Mouse (Mus musculus) brain, adult 2 months (tissue): ENCODE results near the gene Fstl1.

Source experiments
- DNase-seq: peaks from one replicate; pipeline ENCODE4 v3.0.0; 2011; ENCODE audit warnings: low read depth, low spot score

The Fstl1 gene

DNA sequence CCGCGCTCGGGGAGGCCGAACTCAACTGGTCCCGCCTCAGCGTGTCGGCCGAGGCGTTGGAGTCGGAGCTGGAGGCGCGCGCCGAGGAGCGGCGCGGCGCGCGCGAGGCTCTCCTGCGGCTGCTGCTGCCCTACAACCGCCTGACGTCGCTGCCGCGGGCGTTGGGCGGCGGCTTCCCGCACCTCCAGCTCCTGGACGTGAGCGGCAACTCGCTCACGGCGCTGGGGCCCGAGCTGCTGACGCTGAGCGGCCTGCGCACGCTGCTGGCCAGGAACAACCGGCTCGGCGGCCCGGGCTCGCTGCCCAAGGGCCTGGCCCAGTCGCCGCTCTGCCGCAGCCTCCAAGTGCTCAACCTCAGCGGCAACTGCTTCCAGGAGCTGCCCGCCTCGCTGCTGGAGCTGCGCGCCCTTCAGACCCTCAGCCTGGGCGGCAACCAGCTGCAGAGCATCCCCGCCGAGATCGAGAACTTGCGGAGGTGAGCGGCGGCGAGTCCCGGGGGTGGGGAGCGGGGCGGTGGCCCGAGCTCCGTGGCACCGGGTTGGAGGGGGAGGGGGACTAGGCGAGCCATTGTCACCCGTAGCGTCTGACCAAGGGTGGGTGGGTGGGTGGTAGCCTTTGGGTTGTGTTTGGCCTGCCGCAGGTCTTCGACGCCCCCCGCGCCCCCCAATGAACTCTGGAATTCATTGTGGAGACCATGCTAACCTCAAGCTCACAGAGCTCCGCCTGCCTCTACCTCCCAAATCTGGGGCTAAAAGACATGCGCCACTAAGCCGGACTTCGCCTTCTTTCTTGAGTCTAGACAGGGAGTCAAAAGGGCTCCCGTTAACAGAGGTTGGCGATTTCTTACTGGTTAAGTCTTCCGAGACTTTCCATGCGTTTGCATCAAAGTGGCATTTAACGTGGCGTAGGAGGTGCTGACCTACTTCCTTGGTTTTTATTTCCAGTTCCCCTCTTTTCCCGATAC, 92.1 kb downstream of the Fstl1 start:
- peak; percentile 84 for DNase-seq

DNA sequence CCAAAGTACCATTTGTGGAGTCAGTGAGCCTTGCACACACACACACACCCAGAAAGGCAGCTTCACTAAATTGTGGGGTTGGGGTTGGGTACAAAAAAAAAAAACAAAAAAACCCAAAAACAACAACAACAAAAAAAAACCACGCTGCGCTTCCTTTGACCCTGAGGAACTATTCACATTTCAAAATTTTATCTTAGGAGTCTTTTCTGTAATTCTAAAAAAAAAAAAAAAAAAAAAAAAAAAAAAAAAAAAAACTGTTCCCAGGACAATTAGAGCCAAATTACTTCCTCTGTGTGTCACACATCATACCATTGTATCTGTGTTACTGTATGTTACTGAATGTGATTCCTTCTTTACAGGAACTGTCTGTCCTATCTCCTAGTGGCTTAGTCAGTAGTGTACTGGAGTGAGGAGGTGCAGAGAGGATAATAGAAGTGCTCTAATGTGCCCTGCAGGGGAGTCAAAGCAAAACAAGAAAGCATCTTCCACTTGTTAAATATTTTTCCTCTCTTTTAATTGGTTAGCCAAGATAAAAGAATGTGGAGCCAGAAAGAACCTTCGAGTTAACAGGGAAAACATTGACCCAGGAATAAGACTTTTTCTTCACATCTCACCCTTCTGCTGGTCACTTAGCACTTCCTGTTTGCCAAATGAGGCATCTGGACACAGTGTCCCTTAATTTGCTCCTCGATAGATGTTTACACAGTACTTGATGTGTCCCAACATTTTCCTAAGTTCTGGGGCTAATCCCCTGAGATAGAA, 93.0 kb downstream of the Fstl1 start:
- peak; percentile 18 for DNase-seq

DNA sequence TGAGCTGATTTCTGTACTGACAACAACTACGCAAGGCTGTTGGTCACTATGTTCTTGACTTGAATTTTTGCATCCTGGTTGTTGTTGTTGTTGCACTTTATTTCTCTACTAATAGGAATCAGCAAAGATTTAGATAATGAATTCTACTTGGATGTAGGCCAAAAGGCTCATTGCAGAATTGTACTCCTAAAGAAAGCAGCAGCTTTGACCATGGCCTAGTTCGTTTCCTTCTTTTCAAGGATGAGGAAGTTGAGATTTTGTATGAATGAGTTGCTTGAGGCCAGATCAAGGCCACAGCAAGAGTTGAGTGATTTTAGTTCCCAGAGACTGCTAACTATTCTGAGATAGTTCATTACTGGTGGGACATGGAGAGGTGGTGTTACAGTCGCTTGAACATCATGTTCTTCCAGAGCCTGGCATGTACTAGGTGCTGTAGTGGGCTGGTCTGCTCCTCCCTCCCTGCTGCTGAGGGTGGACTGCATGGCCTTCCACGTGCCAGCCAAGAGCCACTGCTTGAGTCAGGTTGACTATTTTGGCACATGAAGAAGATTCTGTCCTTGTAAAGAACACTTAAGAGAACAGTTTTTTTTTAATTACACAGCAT, 94.5 kb downstream of the Fstl1 start:
- DNase-seq, result peak; percentile 66

DNA sequence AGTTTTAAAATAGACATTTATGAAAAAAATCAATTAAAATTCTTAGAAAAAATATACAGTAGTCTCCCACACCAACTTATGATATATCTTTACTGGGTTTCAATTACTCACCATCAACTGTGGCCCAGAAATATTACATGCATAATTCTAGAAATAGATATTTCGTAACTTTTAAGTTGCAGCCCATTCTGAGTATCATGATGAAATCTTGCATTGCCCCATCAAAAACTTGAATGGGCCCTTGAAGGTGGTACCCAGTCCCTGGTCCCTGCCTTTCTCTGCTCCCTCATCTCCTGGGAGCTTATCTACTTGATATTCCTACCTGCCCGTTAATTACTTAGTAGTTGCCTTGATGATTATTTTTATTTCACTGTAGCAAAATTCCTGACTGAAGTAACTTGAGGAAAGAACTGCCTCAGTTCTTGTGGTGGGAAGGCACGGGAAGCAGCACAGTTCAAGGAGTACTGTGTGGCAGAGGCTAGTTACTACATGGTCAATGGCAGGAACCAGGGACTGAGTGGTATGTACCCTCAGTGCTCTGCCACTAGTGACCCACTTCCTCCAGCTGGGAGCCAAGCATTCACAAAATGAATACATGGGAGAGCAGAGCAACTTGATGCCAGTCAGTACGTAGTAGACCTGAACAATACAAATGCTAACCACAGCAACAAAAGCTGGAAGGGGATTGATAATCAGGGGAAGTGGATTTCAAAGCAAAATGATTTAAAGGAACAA, 98.0 kb downstream of the Fstl1 start:
- no peak for DNase-seq

DNA sequence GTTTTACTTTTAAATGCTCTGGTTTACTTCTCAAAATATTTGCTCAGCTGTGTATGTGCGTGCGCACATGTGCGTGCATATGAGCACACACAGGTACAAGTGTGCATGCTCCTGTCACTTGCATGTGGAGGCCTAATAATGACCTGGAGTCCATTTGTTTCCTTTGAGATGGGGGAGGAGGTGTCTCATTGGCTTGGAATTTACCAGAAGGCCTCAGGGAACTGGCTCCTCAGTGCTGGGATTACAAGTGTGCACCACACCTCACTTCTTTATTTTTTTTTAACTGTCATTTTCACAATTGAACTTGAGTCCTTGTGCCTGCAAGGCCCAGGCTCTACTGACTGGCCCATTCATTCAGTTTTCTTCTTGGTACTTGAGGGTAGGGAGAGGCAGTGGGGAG, 100.7 kb downstream of the Fstl1 start:
- DNase-seq, result no peak

DNA sequence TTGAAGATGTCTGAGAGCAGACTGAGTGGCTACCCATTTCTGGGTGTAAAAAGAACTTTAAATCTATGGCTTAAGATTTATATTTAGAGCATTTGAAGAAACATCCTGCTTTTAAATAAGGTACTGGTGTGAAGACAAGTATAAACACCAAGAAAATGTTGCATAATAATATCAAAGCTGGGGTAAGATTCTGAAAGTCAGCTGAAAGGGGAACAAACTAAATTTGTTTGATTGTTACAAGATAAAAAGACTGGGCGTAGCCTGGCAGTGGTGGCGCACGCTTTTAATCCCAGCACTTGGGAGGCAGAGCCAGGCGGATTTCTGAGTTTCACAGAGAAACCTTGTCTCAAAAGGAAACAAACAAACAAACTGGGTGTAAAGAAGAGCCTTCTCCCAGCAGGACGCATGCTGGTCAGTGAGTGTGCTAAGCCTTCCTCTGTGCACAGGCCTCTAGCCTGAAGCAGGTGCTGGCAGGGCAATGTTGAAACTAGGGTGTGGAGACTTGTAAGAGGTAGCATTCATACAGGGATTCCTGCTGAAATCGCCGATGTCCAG, 102.4 kb downstream of the Fstl1 start:
- DNase-seq, result no peak

DNA sequence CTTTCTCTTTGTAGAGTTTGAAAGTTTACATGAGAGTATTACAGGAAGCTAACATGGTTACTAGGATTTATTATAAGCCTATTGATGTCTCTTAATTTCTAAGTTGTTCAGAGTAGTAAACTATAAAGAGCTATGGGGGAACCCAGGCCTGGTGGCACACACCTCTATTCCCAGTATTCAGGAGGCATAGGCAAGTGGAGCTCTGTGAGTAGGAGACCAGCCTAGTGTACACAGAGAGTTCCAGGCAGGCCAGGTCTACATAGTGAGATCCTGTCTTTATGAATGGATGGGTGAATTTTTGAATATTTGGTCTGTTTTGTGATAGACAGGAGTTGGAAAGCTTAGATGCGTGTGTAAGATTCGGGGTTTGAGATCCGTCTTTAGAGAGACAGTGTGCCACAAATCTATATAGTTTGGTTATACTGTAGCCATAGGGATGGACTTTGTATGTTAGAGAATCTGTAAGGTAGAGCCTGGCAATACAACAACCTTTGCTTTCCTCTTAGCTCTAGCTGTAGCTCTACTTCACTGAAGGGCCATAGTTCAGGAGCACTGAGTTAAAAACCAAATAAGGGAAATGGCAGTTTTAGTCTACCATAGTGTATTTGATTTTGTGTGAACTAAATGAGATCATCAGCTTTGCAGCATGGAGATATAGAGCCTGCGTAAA, 103.2 kb downstream of the Fstl1 start:
- no peak for DNase-seq

DNA sequence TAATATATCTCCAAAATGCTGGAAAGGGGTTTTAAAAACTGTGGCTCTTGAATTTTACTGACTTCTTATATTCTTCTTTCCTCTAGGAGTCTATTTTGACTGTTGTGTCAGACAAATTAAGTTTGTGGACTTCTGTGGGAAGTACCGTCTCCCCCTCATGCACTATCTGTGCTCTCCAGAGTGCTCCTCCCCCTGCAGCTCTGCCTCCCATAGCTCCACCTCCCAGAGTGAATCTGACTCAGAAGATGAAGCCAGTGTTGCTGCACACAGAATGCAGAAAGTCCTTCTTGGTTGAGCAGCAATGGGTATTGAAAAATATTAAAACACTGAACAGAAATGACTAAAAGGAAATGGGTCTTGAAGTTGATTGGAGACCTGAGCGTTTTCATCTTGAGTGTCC, 104.5 kb downstream of the Fstl1 start:
- DNase-seq, result peak; percentile 70
